Mouse (Mus musculus): ENCODE results near the gene Srpk2. TPM values are rescaled to one million over a fixed set of nuclear protein-coding genes. Genes with fewer than 3 reads are reported as not detected.
"Not testable (repeated sequence)": the region's sequence is repeated elsewhere in the genome, so short reads cannot be mapped to it uniquely, and the experiment has no call there.

Gene Srpk2
- total RNA-seq, 4 experiments from 2014 or later: 134 to 163 (median 150) TPM

DNA sequence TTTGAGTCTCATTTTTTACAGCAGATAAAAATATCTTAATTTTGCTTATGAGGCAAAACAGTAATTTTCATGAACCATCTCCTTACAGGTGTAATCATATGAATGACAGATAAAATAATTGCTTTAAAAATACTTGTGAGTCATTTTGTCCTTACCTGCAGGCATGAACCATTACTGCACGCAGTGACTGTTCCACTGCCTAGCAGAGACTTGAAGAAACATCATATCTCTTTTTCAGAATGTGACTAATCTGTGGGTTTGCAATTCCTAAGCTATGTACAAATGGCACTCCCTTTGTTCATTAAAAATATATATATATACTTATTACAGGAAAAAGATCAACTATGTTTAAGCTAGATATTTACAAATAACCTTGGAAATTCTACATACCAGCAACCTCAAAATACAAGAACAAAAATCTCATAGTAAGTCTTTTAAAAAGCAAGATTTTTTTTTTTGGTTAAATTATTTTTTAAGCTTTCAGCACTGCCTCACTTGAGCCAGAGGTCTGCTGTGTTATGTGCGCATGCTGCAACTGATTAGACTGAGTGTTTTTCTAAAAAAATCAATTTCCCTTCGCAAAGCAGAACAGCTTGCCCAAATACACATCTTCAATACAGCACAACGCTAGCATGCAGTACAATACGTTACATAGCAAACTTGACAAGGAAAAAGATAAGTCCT, 68.7 kb downstream of the Srpk2 start:
- DNase-seq (ENCODE audit: low spot score in 2 of 2): no peak

DNA sequence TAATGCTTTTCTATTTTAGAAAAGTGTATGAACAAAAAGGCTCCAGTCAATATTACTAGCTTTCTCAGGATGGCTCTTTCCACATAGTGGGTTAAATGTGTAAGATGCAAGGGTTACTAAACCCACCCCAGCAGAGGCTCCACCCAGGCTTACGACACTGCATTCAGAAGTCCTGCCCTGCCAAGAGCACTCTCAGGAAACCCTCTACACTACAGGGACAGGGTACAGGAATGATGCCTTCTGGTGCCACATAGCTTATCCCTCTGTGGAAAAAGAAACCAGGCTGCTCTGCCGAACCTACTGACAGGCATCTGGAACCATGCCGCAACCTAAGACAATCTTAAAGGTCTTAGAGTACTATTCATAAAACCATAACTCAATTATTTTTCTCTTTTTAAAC, 71.6 kb downstream of the Srpk2 start:
- no peak for DNase-seq (ENCODE audit: low spot score in 2 of 2)

DNA sequence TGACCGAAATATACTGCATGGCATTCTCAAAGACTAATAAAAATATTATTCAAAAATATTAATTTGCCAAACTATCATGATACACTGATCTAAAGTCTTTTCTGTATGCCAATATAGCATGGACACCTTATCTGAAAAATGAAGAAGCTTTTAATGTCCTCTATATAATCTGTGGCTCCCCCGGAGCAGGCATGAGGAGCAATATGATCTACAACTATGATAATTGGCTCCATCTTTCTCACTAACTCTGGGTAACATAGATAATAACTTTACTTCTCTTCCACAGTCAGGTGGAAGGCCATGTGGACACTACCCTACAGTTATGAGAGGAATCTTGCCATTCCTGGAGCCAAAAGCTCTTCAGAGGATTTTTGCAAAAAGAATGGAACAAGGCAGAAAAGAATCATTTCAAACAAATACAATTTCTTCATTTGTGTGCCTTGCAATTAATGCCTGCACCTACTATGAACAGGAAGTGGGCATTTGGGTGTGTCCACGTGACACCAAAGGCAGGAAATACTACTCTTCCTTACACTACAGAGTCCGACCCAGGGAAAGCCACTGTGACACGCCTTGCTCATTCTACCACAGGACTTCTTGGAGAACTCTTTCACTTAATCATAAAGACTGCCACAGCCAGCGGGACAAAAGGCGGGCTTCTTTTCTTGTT, 80.2 kb downstream of the Srpk2 start:
- no peak for DNase-seq (ENCODE audit: low spot score in 2 of 2)

DNA sequence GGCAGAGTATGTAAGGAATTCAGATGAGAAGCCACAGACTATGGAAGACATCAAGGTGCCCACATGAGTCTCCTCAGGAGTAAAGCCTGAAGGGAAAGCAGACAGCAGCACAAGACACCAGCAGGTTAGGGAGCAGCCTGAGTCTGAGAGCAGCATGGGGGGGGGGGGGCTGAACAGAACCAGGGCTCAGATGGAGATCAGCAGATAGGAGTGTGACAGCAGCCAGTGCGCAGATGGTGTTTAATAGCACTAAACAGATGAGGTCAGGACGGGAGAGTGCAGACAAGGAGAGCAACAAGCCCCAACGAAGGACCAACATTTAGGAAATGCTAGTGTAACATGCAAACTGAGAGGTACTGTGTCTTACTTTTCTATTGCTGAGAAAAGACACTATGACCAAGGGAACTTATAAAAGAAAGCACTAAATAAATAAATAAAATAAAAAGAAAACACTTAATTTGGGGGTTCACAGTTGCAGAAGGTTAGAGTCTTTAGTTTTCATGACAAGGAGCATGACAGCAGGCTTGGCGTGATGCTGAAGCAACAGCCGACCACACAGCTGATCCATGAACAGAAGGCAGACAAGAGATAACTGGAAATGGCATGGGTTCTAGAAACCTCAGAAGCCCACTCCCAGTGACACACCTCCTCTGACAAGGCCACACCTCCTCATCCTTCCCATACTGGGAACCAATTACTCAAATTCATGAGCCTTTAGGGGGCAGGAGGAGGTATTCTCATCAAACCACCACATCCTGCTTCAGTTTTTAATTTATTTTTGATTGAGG, 84.5 kb downstream of the Srpk2 start:
- no peak for DNase-seq (ENCODE audit: low spot score in 2 of 2)

DNA sequence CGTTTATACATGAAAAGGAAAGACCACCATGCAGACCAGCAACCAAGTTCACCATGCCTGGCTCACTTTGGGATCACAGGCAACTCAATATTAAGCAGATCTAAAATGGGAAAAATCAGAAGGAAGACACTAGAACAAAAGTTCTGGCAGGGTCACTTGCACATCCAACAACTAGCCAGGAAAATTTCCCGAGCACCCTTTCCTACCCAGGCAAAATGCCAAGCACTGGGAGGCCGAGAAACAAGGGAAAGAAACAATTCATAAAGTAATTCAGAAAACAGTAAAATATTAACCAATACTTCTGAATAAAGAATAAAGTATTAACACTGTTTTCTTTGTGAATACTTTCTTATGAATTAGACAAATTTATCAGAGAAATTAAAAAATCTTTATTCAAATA, 85.2 kb downstream of the Srpk2 start:
- DNase-seq (ENCODE audit: low spot score in 2 of 2): no peak

DNA sequence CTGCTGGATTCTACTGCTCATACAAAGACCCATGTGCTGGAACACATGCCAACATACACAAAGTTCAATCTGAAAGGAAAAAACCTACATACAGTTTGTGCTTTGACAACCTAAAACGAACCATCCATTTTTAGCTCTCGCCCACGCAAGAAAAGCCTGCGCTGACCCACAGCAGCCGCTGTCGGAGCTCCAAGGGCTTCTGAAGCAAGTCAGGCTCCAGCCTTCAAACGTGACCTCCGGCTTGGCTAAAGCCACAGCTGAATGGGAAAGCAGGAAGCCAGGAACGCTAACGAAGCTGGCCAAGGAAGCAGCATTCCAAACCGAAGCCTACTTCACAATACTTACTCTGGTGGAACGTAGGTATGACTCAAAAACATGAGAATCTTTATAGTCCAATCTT, 85.9 kb downstream of the Srpk2 start:
- DNase-seq (ENCODE audit: low spot score in 2 of 2): no peak

DNA sequence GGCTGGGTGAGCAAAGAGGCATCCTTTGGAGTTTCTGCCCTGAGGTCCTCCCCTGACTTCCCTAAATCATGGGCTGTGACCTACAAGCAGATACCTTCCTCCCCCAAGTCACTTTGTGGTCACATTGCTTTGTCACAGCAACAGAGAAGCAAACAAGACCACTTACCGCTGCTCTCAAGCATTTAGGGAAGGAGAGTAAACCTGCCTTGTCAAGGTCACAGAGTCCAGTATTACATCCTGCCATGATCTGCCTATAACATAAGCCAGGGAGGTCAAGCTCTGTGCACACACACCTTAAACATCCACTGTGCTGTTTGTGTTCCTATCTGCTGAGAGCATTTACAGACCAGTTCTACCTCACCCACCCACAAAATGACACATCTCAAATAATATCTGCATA, 86.4 kb downstream of the Srpk2 start:
- no peak for DNase-seq (ENCODE audit: low spot score in 2 of 2)

DNA sequence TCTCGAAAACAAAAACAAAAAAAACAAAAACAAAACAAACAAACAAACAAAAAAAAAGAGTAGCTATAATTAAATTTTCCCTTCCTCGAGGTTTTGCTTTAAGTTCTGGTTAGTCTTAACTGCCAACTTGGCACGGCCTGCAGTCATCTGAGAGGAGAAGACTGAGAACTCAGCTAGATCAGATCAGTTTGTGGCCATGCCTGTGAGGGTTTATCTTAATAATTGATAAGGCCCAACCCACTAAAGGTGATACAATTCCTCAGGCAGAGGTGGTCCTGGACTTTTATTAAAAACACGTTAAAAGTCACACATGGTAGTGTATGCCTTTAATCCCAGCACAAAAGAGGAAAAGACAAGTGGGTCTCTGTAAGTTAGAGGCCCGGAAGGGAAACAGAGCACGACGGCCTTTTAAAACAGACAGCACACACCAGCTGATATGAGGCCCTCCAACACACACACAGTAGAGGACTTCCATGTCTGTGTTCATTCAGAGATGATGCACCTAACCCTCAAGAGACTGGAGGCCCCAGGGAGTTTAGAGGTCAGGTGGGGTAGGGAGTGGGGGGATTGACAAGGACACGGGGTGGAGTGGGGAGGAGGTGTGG, 87.1 kb downstream of the Srpk2 start:
- no peak for DNase-seq (ENCODE audit: low spot score in 2 of 2)

DNA sequence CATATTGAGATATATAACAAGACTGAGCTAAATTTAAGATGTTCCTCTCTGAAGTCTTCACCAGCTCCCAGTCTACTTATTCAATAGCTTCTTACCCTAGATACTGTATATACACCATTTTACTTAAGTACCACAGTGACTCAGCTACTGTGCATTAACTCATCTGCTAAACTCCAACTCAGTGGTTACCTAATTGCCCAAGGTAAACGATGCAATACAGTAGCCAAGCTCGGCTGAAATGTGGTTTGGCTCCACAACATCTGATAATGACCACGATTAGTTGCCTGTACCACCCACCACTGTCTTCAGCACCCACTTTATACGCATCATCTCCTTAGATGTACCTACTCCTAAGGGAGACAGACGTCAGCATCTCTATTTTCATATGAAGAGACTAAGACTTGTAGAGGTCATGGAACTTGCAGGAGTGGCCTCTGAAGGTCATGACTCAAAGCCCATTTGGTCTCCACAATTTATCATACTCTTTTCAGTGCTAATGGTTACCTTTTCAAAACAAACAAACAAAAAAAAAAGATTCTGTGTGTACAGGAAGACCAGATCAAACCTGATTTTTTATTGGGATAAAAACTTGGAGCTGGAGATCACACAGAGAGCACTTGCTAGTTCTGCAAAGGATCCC, 88.0 kb downstream of the Srpk2 start:
- DNase-seq (ENCODE audit: low spot score in 2 of 2): no peak

DNA sequence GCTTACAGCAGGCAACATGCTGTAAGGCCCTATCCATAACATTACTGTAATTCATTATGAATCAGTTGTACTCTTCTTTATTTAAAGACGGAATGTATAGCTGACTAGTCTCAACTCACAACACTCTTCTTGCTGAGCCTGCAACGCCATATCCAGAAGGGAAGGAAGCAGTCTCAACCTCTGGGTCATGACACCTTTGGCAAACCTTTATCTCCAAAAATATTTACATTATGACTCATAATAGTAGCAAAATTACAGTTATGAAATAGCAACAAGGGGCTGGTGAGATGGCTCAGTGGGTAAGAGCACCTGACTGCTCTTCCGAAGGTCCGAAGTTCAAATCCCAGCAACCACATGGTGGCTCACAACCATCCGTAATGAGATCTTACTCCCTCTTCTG, 94.1 kb downstream of the Srpk2 start:
- DNase-seq (ENCODE audit: low spot score in 2 of 2): not testable (repeated sequence)

DNA sequence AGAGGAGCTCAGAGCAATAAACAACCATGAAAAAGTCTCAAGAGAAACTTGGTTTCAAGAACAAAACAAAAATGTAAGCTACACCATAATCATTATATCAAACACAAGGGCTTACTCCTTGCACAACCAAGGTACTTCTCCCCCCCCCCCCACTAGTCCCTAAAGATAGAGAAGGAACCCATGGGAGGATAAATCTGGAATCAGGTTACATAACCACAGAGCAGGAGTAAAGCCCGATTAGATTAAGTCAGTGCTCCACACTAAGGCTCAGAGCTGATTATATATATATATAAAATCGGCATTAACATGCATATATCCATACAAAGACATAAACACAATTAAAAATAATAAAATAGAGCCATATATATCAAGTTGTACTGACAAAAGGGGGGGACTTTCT, 96.8 kb downstream of the Srpk2 start:
- no peak for DNase-seq (ENCODE audit: low spot score in 2 of 2)

DNA sequence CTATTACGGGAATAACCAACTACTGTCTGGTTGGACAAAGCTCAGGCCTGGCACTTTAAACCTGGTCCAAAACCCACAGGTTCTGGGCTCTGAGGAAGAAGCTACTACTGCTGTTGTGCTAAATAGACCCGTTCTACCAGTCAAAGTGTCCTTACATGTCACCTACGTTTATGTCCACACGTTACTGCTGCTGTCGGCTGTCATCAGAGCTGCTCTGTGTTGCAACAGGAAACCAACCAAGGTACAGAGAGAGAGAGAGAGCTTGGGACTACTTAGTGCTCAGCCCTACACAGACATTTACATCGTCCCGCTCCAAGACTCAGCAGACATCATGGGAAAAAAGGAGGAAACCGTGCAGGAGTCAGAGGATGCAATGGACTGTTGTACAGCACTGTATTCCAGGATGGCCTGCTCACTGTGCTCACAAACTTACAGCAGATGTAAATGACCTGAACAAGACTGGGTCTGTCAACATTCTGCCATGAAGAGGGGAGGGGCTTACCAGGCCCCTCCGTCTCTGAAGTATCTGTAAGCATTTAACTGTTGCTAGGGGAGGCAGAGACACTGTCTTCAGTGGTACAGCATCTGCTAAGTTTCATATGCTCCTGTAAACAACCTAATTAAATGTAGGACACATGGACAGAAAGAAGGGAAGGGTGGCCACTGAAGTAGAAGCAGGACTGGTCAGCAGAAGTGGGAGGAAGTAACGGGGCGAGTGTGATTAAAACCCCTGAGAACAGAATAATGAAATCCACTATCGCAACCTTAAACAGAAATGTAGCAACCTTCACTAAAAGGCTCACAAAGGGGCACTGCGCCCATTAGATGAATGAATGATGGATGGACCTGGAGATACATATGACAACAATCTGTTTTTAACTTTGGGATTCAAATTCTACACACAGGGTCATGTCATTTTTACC, 97.6 kb downstream of the Srpk2 start:
- DNase-seq (ENCODE audit: low spot score in 2 of 2): no peak

DNA sequence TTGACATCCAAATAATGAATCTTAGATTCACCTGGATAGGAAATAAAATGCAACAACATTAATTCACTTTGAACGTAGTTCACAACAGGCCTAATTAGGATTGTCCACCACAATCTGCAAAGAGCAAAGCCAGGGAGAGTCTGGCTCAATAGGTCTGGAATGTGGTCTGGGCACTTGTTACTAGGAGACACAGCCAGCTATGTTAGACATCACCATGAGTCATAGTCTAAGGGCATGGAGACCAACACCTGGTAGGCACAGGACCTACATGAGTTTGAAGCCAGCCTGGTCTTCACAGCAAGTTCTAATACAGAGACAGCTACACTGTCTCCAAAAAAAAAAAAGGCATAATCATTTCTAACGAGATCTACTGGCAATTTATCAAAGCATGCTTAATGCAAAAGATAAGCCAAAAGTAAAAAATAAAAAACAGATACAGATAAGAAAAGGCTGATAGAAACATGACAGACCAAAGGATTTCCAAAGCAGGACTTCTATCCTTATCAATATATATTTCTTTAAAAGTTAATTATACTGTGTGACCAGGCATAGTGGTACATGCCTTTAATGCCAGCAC, 102.8 kb downstream of the Srpk2 start:
- no peak for DNase-seq (ENCODE audit: low spot score in 2 of 2)

DNA sequence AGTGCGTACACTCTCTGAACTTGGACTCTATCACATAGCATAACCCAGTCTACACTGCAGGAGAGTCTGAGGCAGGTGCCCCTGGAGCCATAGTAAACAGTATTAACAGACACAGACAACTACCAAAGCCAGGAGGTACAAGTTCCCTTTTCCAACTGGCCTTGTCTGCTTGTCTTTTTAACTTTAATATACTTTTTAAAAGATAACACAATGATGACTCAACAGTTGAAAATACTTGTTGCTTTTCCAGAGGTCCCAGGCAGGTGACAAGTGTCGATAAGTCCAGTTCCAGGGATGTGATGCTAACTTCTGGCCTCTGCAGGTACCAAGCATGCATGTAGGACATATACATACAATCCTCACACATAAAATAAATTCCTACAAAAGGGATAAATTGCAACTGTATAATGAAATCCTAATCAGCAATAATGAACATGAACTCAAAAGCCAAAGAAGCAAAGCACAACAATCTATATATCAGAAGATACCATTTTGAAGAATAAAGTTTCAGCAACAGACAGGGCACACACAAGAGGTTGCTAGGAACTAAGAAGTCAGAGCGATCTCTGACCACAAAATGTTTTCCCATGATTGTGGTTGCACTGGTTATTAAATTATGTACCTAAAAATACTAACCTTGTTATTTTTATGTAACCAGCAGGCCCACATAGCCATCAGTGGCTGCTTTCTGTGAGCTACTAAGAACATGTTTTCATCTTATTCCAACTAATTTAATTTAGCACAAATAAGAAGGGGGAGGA, 105.1 kb downstream of the Srpk2 start:
- no peak for DNase-seq (ENCODE audit: low spot score in 2 of 2)

DNA sequence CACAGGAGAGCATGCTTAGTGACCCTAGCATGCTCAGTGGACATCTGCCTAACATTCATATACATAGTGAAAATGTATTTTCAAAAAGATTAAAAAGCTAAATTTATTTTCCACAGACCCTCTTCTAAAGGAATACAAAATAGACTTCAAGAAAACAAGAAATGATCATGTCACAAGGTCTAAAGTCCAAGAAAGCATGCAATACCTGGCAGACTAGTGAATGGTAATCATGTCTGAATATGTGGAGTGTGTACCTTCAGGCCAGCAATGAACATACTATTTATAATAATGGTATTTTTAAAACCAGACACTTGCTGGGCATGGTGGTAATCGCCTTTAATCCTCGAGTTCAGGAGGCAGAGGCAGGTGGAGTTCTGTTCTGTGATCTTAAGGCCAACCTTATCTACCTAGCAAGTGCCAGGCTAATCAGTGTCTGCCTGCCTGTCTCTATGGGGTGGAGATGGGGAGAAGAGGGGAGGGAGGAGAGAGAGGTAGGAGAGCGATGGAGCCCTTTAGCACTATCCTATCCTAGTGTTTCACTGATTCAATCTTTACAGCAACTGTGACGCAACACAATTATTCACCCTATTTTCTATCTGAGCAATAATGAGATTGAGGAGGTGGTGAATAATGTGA, 106.0 kb downstream of the Srpk2 start:
- no peak for DNase-seq (ENCODE audit: low spot score in 2 of 2)

DNA sequence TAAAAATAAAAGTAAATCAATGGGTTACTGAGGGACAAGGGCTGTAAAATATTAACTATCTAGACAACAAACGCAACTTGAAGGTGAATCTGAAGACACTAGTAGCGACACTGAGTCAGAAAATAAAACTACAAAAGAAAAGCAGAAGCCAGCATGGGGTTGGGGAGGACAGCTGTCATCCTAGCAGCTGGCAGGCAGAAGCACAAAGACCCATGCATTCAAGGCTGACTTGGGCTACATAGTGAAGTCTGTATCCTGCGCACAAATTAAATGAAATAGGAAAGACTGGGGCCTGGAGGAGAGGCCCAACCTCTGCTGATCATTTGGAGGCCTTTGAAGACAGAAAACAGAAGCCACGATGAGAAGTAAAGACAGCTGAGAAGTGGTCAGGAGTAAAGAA, 106.6 kb downstream of the Srpk2 start:
- no peak for DNase-seq (ENCODE audit: low spot score in 2 of 2)

DNA sequence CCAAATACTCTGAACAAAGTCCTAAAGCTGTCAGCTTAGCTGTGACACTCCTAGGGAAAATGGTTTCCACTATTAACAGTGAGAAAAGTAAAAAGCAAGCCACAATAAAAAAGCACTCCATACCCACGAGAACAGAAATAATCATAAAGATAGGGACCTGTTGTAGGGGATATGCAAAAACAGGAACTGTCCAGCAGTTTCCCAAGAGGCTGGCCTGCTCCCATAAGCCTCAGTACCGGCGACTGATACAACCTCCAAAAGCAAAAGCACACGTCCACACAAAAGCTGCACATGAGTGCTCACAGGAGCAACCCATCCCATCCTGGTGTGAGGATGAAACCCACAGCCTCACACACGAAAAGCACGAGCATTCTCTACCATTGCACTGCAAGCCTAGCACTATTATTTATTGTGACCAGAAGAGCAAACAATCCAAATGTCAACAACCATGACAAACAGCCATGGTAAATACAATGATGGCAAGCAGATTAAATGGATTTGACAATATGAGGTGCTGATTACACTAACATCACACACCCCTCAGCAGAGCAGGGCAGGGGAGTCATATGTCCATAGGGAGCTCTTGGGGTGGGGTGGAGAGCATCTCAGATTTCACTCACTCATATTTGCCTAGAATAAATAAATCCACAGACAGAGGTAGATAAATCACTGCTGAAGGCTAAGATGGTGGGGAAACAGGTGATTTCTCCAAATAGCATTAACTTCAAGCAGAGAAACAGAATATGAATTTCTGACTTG, 107.9 kb downstream of the Srpk2 start:
- DNase-seq (ENCODE audit: low spot score in 2 of 2): no peak

DNA sequence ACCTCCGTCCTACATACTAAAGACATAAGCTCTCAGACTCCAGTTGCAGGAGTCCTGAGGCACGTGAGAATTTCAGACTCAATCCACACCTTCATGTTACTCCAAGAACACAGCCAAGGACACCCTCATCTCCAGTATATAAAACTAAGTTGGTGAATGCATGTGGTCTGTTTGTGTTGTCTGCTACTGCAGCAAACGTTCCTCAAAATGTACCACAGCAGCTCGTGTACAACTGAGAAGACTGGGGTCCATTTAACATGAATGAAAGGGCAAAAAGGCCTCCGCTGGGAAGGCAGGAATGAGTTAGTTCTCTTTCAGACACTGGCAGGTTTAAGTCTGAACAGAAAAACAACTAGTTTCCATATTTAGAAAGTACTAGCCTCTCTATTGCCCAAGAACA, 110.5 kb downstream of the Srpk2 start:
- no peak for DNase-seq (ENCODE audit: low spot score in 2 of 2)
